Mouse (Mus musculus) G1E (cell line): ENCODE measurements around the gene Cmya5. TPM values are rescaled to one million over a fixed set of nuclear protein-coding genes. Genes with fewer than 3 reads are reported as not detected.

Source experiments
- ATAC-seq: 2 replicates; pipeline ENCODE4 v1.8.0; 2016; ENCODE audit warnings: mild to moderate bottlenecking; ENCODE audit not compliant: insufficient number of reproducible peaks, poor library complexity, low FRiP score, severe bottlenecking; ENCODE audit errors: extremely low read depth
- DNase-seq: peaks from one replicate; pipeline ENCODE4 v3.0.0; 2012; ENCODE audit warnings: low spot score
- H3K27me3 ChIP-seq: 2 replicates; pipeline ENCODE4 v1.6.1; 2012; ENCODE audit warnings: mild to moderate bottlenecking, low read length, inconsistent platforms; ENCODE audit not compliant: insufficient read depth
- H3K36me3 ChIP-seq: replicated peaks from 2 replicates; pipeline ENCODE3; 2012; ENCODE audit warnings: mild to moderate bottlenecking, inconsistent platforms
- H3K4me1 ChIP-seq: 2 replicates; pipeline ENCODE4 v1.6.1; 2012; ENCODE audit warnings: low read depth, low read length, inconsistent platforms, mixed read lengths; ENCODE audit not compliant: insufficient read depth
- H3K4me3 ChIP-seq: 2 replicates; pipeline ENCODE4 v1.5.1; 2012; ENCODE audit warnings: low read depth, mild to moderate bottlenecking, inconsistent platforms, low read length, moderate library complexity, mixed read lengths
- H3K9me3 ChIP-seq: replicated peaks from 2 replicates; pipeline ENCODE4 v1.6.1; 2012; ENCODE audit warnings: inconsistent platforms
- CTCF ChIP-seq: IDR thresholded peaks from 2 replicates; pipeline ENCODE4 v1.5.1; 2012; ENCODE audit warnings: low read depth, low read length, inconsistent platforms, mixed read lengths
- GATA1 ChIP-seq: IDR thresholded peaks from 2 replicates; pipeline ENCODE4 v1.6.1; 2012; ENCODE audit warnings: borderline replicate concordance, low read length, inconsistent platforms, mixed read lengths
- GATA2 ChIP-seq: IDR thresholded peaks from 2 replicates; pipeline ENCODE4 v1.6.1; 2012; ENCODE audit warnings: low read depth, low read length, inconsistent platforms, borderline replicate concordance
- POLR2AphosphoS5 ChIP-seq: IDR thresholded peaks from 2 replicates; pipeline ENCODE4 v1.6.1; 2012; ENCODE audit warnings: low read depth, low read length, inconsistent platforms; ENCODE audit not compliant: insufficient replicate concordance
- TAL1 ChIP-seq: conservative IDR thresholded peaks from 2 replicates; pipeline ENCODE4 v1.6.1; 2012; ENCODE audit warnings: low read depth, low read length, inconsistent platforms, mixed read lengths
- polyA plus RNA-seq: library from polyadenylated mRNA; stranded (reverse); fragments of >175 nt; gene quantifications from 2 replicates; pipeline ENCODE4 v1.2.3, GENCODE M21; 2012
- total RNA-seq, 2 experiments: library from RNA; stranded (forward) in 1 of 2; stranded (reverse) in 1 of 2; fragments of 200-1000 nt in 1 of 2; fragments of >200 nt in 1 of 2; fragmentation: Nextera tagmentation in 1 of 2; gene quantifications; 2 replicates each; pipeline ENCODE4 v1.2.3; 2014 to 2017

The Cmya5 gene
- total and polyA plus RNA-seq, 3 experiments, result 0.11 TPM; not detected in 2

DNA sequence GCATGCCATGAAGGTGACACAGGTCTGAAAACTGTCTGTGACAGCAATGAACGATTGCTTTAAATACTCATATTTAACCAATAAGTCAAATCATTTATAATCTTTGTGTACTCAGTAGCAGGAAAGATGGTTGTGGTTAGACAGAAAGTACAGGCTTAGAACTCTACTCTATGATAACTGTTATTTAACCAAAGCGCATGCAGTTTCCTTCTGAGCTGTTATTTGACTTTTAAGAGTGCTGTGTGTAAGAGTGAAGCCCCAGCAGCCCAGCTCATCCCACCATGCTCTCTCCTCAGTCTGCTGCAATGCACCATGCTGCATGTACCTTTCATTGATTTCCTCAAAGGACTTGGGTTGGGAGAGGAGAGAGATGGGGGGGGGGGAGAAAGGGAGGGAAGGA is 63.7 kb downstream of the Cmya5 start:
- no peaks in the 10 kb centered on the region for H3K9me3 ChIP-seq
- no peaks in the 10 kb centered on the region for H3K4me1 ChIP-seq
- ATAC-seq (no peak), DNase-seq (no peak)
- TF ChIP-seq POLR2AphosphoS5 (no peak), CTCF (no peak), GATA2 (no peak), GATA1 (no peak), TAL1 (no peak)
- peaks cover 5% of the 10 kb centered on the region; the same call in 1 of the 2 replicates for H3K27me3 ChIP-seq
- H3K36me3 ChIP-seq, result no peaks in the 10 kb centered on the region
- no peak overlapping the region for H3K4me3 ChIP-seq

GRCm38 (mm10) chr13:93074147-93074641 is 70.3 kb downstream of the Cmya5 start:
- Histone ChIP-seq H3K4me1 (no peaks in the 10 kb centered on the region), H3K27me3 (no peaks in the 10 kb centered on the region), H3K4me3 (no peak overlapping the region), H3K36me3 (no peaks in the 10 kb centered on the region), H3K9me3 (no peaks in the 10 kb centered on the region)
- DNase-seq (no peak), ATAC-seq (no peak)
- no peak for TF ChIP-seq TAL1

DNA sequence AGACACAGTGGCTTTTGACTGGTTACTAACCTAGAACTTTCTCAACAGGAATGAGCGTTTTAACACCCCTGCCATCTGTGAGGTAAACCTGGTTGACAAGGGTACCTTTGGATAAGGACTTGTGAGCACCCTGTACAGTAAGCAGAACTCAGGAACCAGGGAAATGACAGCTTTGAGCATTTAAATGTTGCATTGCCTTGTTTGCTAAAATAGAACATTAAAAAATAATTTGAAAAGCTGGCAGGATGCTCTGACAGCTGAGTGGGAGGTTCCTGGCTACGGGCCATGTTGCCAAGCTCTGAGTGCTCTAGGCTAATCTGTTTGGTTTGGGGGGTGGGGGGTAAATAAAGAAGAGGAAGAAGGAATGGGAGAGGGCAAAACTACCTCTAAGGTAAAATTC is 70.9 kb downstream of the Cmya5 start:
- Histone ChIP-seq H3K27me3 (0 out of 2 replicates have a peak, but pooled peaks cover under 1% of the 10 kb centered on the region), H3K4me1 (no peaks in the 10 kb centered on the region)

GRCm38 (mm10) chr13:93072871-93073411 is 71.6 kb downstream of the Cmya5 start:
- DNase-seq (no peak), ATAC-seq (no peak)
- Histone ChIP-seq H3K9me3 (no peaks in the 10 kb centered on the region), H3K27me3 (0 out of 2 replicates have a peak, but pooled peaks cover 4% of the 10 kb centered on the region), H3K4me1 (no peaks in the 10 kb centered on the region), H3K36me3 (no peaks in the 10 kb centered on the region), H3K4me3 (no peak overlapping the region)
- TF ChIP-seq TAL1 (no peak), GATA2 (no peak), GATA1 (no peak), POLR2AphosphoS5 (no peak), CTCF (no peak)

More for the DNA sequence above, 70.9 kb downstream of the Cmya5 start:
- no peak for TF ChIP-seq GATA2
- TF ChIP-seq CTCF, result no peak
- no peak for TF ChIP-seq POLR2AphosphoS5
- no peak for TF ChIP-seq GATA1
- no peak for TF ChIP-seq TAL1
- DNase-seq (no peak), ATAC-seq (no peak)
- no peaks in the 10 kb centered on the region for H3K36me3 ChIP-seq
- H3K9me3 ChIP-seq, result no peaks in the 10 kb centered on the region
- H3K4me3 ChIP-seq, result no peak overlapping the region

DNA sequence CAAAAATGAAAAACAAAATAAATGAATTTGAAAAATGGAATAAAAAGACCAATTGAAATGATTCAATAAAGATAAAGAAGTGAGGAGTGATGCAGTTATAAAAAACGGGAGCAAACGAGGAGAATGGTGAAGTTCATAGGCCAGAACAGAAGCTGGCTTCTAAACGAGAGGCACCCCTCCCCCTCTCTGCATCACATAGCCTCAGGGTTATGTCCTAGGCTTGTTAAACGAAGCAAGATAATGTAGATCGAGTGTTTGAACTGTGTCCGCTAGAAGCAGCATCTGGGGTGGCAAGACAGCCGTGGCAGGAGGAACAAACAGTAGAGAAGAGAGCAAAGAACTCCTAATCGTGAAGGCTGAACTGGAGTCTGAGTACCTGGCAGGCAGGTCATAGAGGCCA is 74.1 kb downstream of the Cmya5 start:
- Histone ChIP-seq H3K27me3 (0 out of 2 replicates have a peak, but pooled peaks cover 4% of the 10 kb centered on the region), H3K4me3 (no peak overlapping the region), H3K36me3 (no peaks in the 10 kb centered on the region), H3K9me3 (no peaks in the 10 kb centered on the region), H3K4me1 (no peaks in the 10 kb centered on the region)
- ATAC-seq (no peak), DNase-seq (no peak)
- TF ChIP-seq POLR2AphosphoS5 (no peak), TAL1 (no peak), GATA2 (no peak), GATA1 (no peak), CTCF (no peak)

- TF ChIP-seq POLR2AphosphoS5 (no peak), GATA2 (no peak), TAL1 (no peak), CTCF (no peak), GATA1 (no peak)
- Histone ChIP-seq H3K4me1 (no peaks in the 10 kb centered on the region), H3K4me3 (no peak overlapping the region), H3K9me3 (no peaks in the 10 kb centered on the region), H3K27me3 (0 out of 2 replicates have a peak, but pooled peaks cover 4% of the 10 kb centered on the region), H3K36me3 (no peaks in the 10 kb centered on the region)
- no peak for ATAC-seq
- DNase-seq, result no peak
Measured at GRCm38 (mm10) chr13:93069481-93069880, 75.0 kb downstream of the Cmya5 start.
